Mouse (Mus musculus) thymus, adult 2 months (tissue): ENCODE data around the gene Pllp. TPM values are rescaled to one million over a fixed set of nuclear protein-coding genes. Genes with fewer than 3 reads are reported as not detected.
A peak's percentile ranks its signal among the peaks of the same experiment; 100 is the strongest.

ENCODE experiments used
- DNase-seq: peaks from one replicate; pipeline ENCODE4 v3.0.0; 2021
- H3K27ac ChIP-seq: fragments of 200-500 bp; 2 replicates; pipeline ENCODE4 v1.5.1; 2012; ENCODE audit warnings: low read length, control low read depth; ENCODE audit not compliant: control insufficient read depth, insufficient read depth
- H3K27me3 ChIP-seq: fragments of 200-500 bp; 2 replicates; pipeline ENCODE4 v1.6.1; 2012; ENCODE audit warnings: mild to moderate bottlenecking, low read length, moderate library complexity, mixed read lengths; ENCODE audit not compliant: control insufficient read depth, insufficient read depth
- H3K36me3 ChIP-seq: fragments of 200-500 bp; 2 replicates; pipeline ENCODE4 v1.6.1; 2012; ENCODE audit warnings: mild to moderate bottlenecking, low read length, moderate library complexity; ENCODE audit not compliant: control insufficient read depth, insufficient read depth
- H3K4me1 ChIP-seq: fragments of 200-500 bp; replicated peaks from 2 replicates; pipeline ENCODE4 v1.6.1; 2012; ENCODE audit warnings: low read length; ENCODE audit not compliant: control insufficient read depth, insufficient read depth
- H3K4me3 ChIP-seq: fragments of 200-500 bp; 2 replicates; pipeline ENCODE4 v1.5.1; 2012; ENCODE audit warnings: mild to moderate bottlenecking, low read length, control low read depth, moderate library complexity; ENCODE audit not compliant: control insufficient read depth, insufficient read depth
- CTCF ChIP-seq: fragments of 200-500 bp; IDR thresholded peaks from 2 replicates; pipeline ENCODE4 v1.5.1; 2012; ENCODE audit warnings: mild to moderate bottlenecking, control low read depth, low read length, moderate library complexity, borderline replicate concordance; ENCODE audit not compliant: control insufficient read depth, poor library complexity, insufficient read depth; ENCODE audit errors: extremely low read depth
- POLR2A ChIP-seq: fragments of 200-500 bp; IDR thresholded peaks from 2 replicates; pipeline ENCODE4 v1.6.1; 2012; ENCODE audit warnings: mild to moderate bottlenecking, low read length, control low read depth, moderate library complexity; ENCODE audit not compliant: control insufficient read depth, poor library complexity, insufficient read depth; ENCODE audit errors: extremely low read depth
- WGBS: fragments of 180-500 bp; shearing (Covaris S2); methylation state at CpG from one replicate; pipeline ENCODE4 v1.1.7; 2018; 5-methylcytosine and 5-hydroxymethylcytosine counted together
- polyA plus RNA-seq: library from polyadenylated mRNA; depleted of rRNA; stranded (reverse); fragments of >200 nt; gene quantifications from 2 replicates; pipeline ENCODE4 v1.2.3, GENCODE M21; 2012; rRNA removed

Gene Pllp
- polyA plus RNA-seq: 1.2 and 2.2 TPM in 2 replicates

DNA sequence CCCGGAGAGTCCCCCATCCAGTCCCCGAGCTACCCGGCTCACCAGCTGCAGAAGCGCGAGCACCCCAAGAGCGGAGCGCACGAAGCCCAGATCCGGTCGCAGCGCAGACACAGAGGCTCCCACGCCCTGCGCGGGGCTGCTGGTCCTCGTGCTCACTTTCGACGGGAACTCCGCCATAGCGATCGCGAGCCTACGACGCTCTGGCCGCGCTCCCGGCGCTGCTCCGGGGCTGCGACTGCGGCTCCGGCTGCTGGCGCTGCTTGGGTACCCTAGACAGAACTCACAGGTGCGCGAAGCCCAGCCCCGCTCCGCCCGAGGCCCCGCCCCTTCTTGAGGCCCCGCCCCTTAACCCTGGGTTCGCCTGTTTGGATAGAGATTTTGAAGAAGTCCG lies at the start of gene Pllp:
Pllp (minus strand) TSS at position 285 of the 391 bp plus-strand sequence.
- TF ChIP-seq POLR2A (no peak), CTCF (no peak)
- 1% methylated on average over 41 of the region's 41 CpGs for WGBS
- H3K36me3 ChIP-seq: no peaks in the 10 kb centered on the region
- peaks cover 8% of the 10 kb centered on the region; the same call in 1 of the 2 replicates for H3K27me3 ChIP-seq
- H3K27ac ChIP-seq: no peak within 1 kb of the TSS
- peak within 1 kb of the TSS; percentile 14 for H3K4me3 ChIP-seq
- peaks cover 12% of the 10 kb centered on the region for H3K4me1 ChIP-seq
- peak; percentile 16 for DNase-seq

DNA sequence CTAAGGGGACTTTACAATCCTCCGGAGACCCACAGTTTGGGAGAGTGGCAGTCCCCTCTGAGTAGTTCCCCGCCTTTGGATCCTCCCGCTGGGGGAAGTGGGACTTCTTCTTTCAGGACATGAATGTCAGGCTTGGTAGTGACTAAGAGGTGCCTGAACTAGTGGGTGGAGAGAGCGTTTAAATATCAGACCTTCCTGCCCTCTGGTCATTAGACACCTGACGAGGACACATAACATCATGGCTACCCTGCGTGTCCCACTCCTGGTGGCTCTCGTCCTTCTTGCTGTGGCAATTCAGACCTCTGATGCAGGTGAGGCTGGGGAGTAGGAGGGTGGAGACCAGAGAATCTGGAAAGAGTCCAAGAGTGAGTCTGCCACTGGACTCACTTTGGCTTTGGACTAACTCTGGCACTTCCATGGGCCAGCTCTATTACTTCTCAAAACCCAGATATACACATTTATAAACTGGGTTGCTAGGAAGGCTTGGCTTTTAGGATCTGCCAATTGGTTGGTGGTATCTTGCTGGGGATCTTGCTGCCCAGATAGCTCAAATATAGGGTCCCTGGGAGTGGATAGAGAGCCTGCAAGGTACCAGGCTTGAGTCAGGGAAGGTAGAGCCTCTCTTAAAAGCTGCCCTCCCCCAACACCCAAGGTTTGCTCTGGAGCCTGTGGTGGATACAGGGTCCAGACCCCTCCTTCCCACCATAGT lies 49.6 kb upstream of the Pllp start, which contains the start of gene Ccl22:
Ccl22 (plus strand) TSS at position 115 of the 709 bp plus-strand sequence.
- DNase-seq: no peak
- WGBS: 93% methylated on average over 7 of the region's 7 CpGs
- H3K4me3 ChIP-seq: no peak within 1 kb of the TSS
- no peaks in the 10 kb centered on the region for H3K4me1 ChIP-seq
- no peak within 1 kb of the TSS for H3K27ac ChIP-seq
- H3K36me3 ChIP-seq: no peaks in the 10 kb centered on the region
- no peak for TF ChIP-seq POLR2A
- TF ChIP-seq CTCF: no peak
- H3K27me3 ChIP-seq: no peaks in the 10 kb centered on the region

DNA sequence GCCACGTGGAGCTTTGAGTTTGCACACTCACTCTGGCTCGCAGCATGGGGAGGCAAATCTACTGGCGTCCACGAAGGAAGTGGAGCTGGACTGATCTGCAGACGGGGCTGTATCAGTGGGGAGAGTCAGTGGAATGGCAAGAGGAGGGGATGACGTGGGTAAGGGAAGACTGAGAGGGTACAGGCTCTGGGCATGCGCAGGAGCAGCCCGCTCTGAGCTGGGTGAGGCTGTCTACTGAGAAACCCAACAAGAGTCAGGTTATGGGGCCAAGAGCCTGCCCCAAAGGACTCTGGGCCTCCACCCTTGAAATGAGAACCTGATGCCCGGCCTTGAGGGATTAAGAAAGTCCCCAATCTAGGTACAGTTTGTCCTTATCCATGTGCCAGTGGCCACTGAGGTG lies 48.9 kb upstream of the Pllp start:
- no peak for TF ChIP-seq CTCF
- TF ChIP-seq POLR2A: no peak
- DNase-seq: no peak
- WGBS: 90% methylated on average over 9 of the region's 9 CpGs
- H3K27ac ChIP-seq: no peak overlapping the region
- H3K4me1 ChIP-seq: no peaks in the 10 kb centered on the region
- H3K36me3 ChIP-seq: no peaks in the 10 kb centered on the region
- H3K4me3 ChIP-seq: no peak overlapping the region
- no peaks in the 10 kb centered on the region for H3K27me3 ChIP-seq

DNA sequence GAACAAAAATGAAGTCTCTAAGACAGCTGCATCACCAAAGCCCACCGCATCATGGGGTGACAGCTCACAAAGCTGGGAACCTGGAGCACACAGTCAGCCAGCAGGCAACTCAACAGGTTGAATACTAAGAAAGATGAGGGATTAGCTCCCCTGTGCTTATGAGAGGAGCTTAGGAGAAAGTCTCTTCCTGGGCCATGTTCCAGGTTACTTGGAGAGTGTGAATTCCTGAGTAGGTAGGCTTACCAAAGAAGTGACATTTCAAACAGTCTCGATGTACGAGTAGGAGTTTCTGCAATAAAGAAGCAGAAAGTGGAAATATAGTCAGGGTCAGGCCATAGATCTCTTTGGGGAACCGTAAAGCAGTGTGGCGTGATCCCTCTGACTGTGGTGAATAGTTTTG lies 48.4 kb upstream of the Pllp start:
- 95% methylated on average over 5 of the region's 5 CpGs for WGBS
- H3K27me3 ChIP-seq: no peaks in the 10 kb centered on the region
- no peak overlapping the region for H3K27ac ChIP-seq
- H3K36me3 ChIP-seq: no peaks in the 10 kb centered on the region
- TF ChIP-seq POLR2A: no peak
- no peak for TF ChIP-seq CTCF
- H3K4me1 ChIP-seq: 0 out of 2 replicates have a peak, but pooled peaks cover 3% of the 10 kb centered on the region
- no peak overlapping the region for H3K4me3 ChIP-seq
- no peak for DNase-seq

DNA sequence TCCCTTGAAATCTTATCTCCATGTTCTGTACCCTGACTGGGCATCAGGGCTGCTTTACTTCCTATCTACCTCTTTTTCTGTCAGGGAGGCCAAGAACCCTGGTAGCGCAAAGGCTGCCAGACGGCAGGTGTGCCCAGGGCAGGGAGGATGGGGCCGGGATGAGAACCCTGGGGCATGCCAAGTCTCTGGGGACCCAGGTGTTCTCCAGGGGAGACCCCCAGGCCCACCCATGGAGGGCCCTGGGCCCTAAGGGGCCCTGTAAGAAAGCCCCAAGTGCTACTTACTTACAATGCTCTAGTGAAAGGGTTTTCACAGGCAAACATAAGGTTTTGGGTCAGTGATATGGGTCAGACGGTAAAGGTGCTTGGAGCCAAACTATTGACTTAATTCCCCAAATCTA lies 45.6 kb upstream of the Pllp start:
- no peaks in the 10 kb centered on the region for H3K36me3 ChIP-seq
- 0 out of 2 replicates have a peak, but pooled peaks cover 3% of the 10 kb centered on the region for H3K4me1 ChIP-seq
- no peak for DNase-seq
- no peaks in the 10 kb centered on the region for H3K27me3 ChIP-seq
- H3K4me3 ChIP-seq: no peak overlapping the region
- no peak overlapping the region for H3K27ac ChIP-seq
- 92% methylated on average over 4 of the region's 4 CpGs for WGBS
- TF ChIP-seq CTCF: no peak
- no peak for TF ChIP-seq POLR2A

DNA sequence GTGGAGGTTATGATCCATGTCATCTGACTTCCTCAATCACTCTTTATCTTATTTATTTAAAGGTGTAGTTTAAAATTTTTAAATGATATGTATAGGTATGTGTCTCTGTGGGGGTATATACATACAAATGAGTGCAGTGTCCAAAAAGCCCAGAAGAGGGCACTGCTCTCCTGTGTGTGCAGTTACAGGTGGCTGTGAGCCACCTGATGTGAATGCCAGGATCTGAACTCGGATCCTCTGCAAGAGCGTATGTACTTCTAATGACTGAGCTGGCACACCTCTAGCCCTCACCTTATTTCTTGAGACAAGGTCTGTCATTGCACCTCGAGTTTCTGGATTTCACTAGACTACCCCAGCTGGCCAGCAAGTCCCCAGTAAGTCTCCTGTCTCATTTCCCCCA lies 44.5 kb upstream of the Pllp start:
- no peaks in the 10 kb centered on the region for H3K36me3 ChIP-seq
- H3K4me3 ChIP-seq: no peak overlapping the region
- H3K27ac ChIP-seq: no peak overlapping the region
- no peak for DNase-seq
- H3K27me3 ChIP-seq: no peaks in the 10 kb centered on the region
- peaks cover 3% of the 10 kb centered on the region; the same call in 1 of the 2 replicates for H3K4me1 ChIP-seq
- no peak for TF ChIP-seq CTCF
- no peak for TF ChIP-seq POLR2A
- WGBS: 92% methylated on average over 3 of the region's 3 CpGs

DNA sequence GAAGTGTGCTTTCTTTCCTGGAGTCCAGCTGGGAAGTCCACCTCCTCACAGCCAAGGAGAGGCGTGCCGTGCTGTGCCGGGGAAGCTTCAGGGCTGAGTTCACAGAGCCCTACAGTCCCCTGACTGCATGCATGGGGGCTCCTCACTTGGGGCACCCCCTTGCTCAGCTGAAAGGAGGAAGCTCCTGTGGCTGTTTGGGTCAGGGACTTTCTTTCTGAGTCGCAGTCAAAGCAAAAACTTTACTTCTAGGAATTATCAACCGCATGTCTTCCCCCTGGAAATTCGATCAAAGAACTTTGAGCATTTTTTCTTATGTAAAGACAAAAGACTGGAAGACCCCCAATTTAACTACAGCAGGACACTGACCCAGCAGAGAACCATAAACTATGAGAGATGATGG lies 43.8 kb upstream of the Pllp start:
- WGBS: 64% methylated on average over 6 of the region's 6 CpGs
- no peak for TF ChIP-seq CTCF
- no peak for TF ChIP-seq POLR2A
- Histone ChIP-seq H3K4me1 (peaks cover 3% of the 10 kb centered on the region; the same call in 1 of the 2 replicates), H3K27me3 (no peaks in the 10 kb centered on the region), H3K27ac (no peak overlapping the region), H3K36me3 (no peaks in the 10 kb centered on the region), H3K4me3 (no peak overlapping the region)
- no peak for DNase-seq
